Mouse (Mus musculus) gastrocnemius, postnatal 36 days (tissue): ENCODE measurements around the gene Amt. TPM values are rescaled to one million over a fixed set of nuclear protein-coding genes. Genes with fewer than 3 reads are reported as not detected.
"Not testable (repeated sequence)": the region's sequence is repeated elsewhere in the genome, so short reads cannot be mapped to it uniquely, and the experiment has no call there.

ENCODE experiments used
- DNase-seq, 2 experiments: peaks; one replicate each; pipeline ENCODE4 v3.0.0; 2022
- intact Hi-C: fragments of 180-260 bp; cut with DNase I; formaldehyde crosslinking; loops from one replicate; pipeline ENCODE4 v1.15.1; 2025
- total RNA-seq, 2 experiments: library from RNA; stranded (reverse); gene quantifications; 2 replicates each; pipeline ENCODE4 v1.2.3; 2021

The Amt gene
- total RNA-seq, 2 experiments from 2014 or later, result 0.94 to 1.3 TPM

GRCm38 (mm10) chr9:108278697-108279450 lies 17.8 kb upstream of the Amt start:
- intact Hi-C loops, result loop anchor here (5.0 kb wide), 1 partner anchor 42 kb away; no protein-coding TSS in a partner anchor
- peak; percentile 21 to 32 for DNase-seq

GRCm38 (mm10) chr9:108280071-108280828 lies 16.4 kb upstream of the Amt start:
- intact Hi-C loops, result loop anchor here (2.0 kb wide), 1 partner anchor 183 kb away; no protein-coding TSS in a partner anchor
- peak; percentile 85 to 90 for DNase-seq

- intact Hi-C loops, result loop anchor here (2.0 kb wide), 2 partner anchors 82 to 128 kb away; no protein-coding TSS in a partner anchor
Observed at GRCm38 (mm10) chr9:108284410-108284809, 12.2 kb upstream of the Amt start.

GRCm38 (mm10) chr9:108287526-108288238 lies 9.0 kb upstream of the Amt start:
- DNase-seq, intact Hi-C loops: not testable (repeated sequence)

More at GRCm38 (mm10) chr9:108284410-108284809, 12.2 kb upstream of the Amt start:
- DNase-seq, result peak; percentile 43 to 66

GRCm38 (mm10) chr9:108289347-108289746 lies 7.3 kb upstream of the Amt start:
- intact Hi-C loops, result no loop called here
- no peak for DNase-seq

GRCm38 (mm10) chr9:108290016-108290750 lies 6.5 kb upstream of the Amt start, which contains the start of gene Nicn1:
TSS of gene Nicn1 (plus strand) at chr9:108290429.
- DNase-seq, result peak; percentile 75 to 83
- intact Hi-C loops, result loop anchor here (5.0 kb wide), 1 partner anchor 198 kb away; the partner anchor contains the start of gene Apeh

GRCm38 (mm10) chr9:108290773-108291172 lies 5.9 kb upstream of the Amt start:
- DNase-seq, result no peak
- intact Hi-C loops, result loop anchor here (5.0 kb wide), 1 partner anchor 198 kb away; the partner anchor contains the start of gene Apeh

- no peak for DNase-seq
- intact Hi-C loops, result loop anchor here (5.0 kb wide), 1 partner anchor 115 kb away; no protein-coding TSS in a partner anchor
Observed at GRCm38 (mm10) chr9:108301853-108302252, 5.2 kb downstream of the Amt start.

GRCm38 (mm10) chr9:108304716-108305115 lies 8.1 kb downstream of the Amt start:
- DNase-seq, result no peak
- intact Hi-C loops, result loop anchor here (5.0 kb wide), 1 partner anchor 113 kb away; no protein-coding TSS in a partner anchor

GRCm38 (mm10) chr9:108305170-108305569 lies 8.5 kb downstream of the Amt start:
- DNase-seq, result no peak
- intact Hi-C loops, result no loop called here

- peak; percentile 97 to 98 for DNase-seq
- intact Hi-C loops, result loop anchor here (1.0 kb wide), 1 partner anchor 41 kb away; the partner anchor contains the start of gene Usp4
Observed at GRCm38 (mm10) chr9:108305629-108306520, 9.2 kb downstream of the Amt start, which contains the start of the genes Rhoa and Tcta. TSS of gene Rhoa (plus strand) at chr9:108306129. TSS of gene Tcta (minus strand) at chr9:108306160.

- intact Hi-C loops, result loop anchor here (1.0 kb wide), 1 partner anchor 41 kb away; the partner anchor contains the start of gene Usp4
- peak in 1 of 2 experiments; percentile 76 for DNase-seq
Observed at GRCm38 (mm10) chr9:108306571-108306980, 9.9 kb downstream of the Amt start.

- no peak for DNase-seq
- intact Hi-C loops, result no loop called here
Observed at GRCm38 (mm10) chr9:108307021-108307807, 10.6 kb downstream of the Amt start.

- intact Hi-C loops, result no loop called here
- DNase-seq, result no peak
Observed at GRCm38 (mm10) chr9:108308141-108308540, 11.5 kb downstream of the Amt start.

- DNase-seq, result no peak
- intact Hi-C loops, result no loop called here
Observed at GRCm38 (mm10) chr9:108317572-108317971, 20.9 kb downstream of the Amt start.

GRCm38 (mm10) chr9:108318462-108318861 lies 21.8 kb downstream of the Amt start:
- intact Hi-C loops, result no loop called here
- no peak for DNase-seq

GRCm38 (mm10) chr9:108322054-108322453 lies 25.4 kb downstream of the Amt start:
- DNase-seq, intact Hi-C loops: not testable (repeated sequence)
